ENCODE assay signal across 8 mouse cellular contexts in the genomic region with DNA sequence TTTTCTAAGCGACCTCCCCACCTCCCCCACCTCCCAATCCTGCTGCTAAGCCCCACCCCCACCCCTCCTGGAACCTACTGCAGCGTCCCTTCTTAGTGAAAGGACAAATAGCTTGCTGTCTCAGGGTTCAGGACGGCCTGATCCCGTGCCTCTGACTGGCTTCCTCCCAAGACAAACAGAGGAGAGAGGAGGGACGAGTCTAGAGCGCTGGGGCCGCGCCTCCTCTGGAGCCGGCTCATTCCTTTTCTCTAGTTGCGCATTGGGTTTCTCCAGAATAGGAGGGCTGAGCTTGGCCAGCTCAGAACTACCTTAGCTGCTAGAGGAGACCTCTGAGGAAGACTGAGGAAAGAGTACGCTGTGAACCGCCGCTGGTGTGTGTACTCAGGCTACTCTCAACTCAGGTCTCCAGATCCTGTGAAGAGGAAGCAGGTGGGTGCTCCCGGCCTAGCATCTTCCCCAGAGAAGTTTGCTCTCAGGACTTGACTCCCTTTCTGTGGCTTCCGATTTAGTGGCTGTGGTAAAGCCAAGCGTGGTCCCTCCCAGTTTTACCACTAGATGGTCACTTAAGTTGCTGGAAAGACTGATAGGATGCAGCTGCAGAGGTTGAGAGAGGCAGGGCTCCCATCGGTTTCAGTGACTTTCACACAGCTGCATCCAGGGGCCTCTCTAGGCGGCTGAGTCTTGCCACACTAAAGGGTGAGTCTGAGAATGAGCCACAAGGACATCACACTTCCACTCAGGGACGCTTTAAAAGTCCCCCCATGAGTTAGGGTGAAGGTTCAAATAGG. TPM values are rescaled to one million over a fixed set of nuclear protein-coding genes. Genes with fewer than 3 reads are reported as not detected.
DNase-seq lines count a peak whose midpoint lies in the region; ATAC-seq and TF ChIP-seq lines count a peak whose summit lies in the region.

No protein-coding gene starts in this region.

- no peak overlapping the region for H3K27ac ChIP-seq in heart, embryonic 10.5 days
- peak overlapping the region; percentile 89 for H3K27ac ChIP-seq in cortical plate, adult 2 months (ENCODE audit: insufficient read depth, low read length)
- no peak overlapping the region for H3K27ac ChIP-seq in kidney, embryonic 16.5 days (ENCODE audit: low read length)

- no peak overlapping the region for H3K4me3 ChIP-seq in heart, embryonic 10.5 days
- peak overlapping the region; percentile 24; the same call in 1 of the 2 replicates for H3K4me3 ChIP-seq in cortical plate, adult 2 months (ENCODE audit: insufficient read depth, low read length)
- H3K4me3 ChIP-seq in kidney, embryonic 16.5 days (ENCODE audit: low read length): no peak overlapping the region

- no peak overlapping the region for H3K9ac ChIP-seq in kidney, embryonic 16.5 days (replicated peaks; ENCODE audit: low read length)

- peaks cover 73% of the 10 kb centered on the region for H3K27me3 ChIP-seq in heart, embryonic 10.5 days (ENCODE audit: insufficient read depth, poor library complexity, severe bottlenecking)
- H3K27me3 ChIP-seq in kidney, embryonic 16.5 days (ENCODE audit: insufficient read depth, low read length): peaks cover 37% of the 10 kb centered on the region

- 18% methylated on average over 19 of the region's 19 CpGs for WGBS in heart, embryonic 10.5 days
- 16% methylated on average over 19 of the region's 19 CpGs for WGBS in kidney, embryonic 16.5 days

- no peaks in the 10 kb centered on the region for H3K36me3 ChIP-seq in heart, embryonic 10.5 days
- H3K36me3 ChIP-seq in kidney, embryonic 16.5 days (ENCODE audit: insufficient read depth, low read length): no peaks in the 10 kb centered on the region

- no peak for TF ChIP-seq CTCF in cortical plate, adult 2 months (IDR thresholded peaks at IDR 0.05; ENCODE audit: extremely low read depth, insufficient read depth, low read length)

- H3K4me2 ChIP-seq in kidney, embryonic 16.5 days (replicated peaks; ENCODE audit: low read depth, low read length): no peak overlapping the region

- peak; percentile 95 for DNase-seq in heart, adult 11 months
- no peak for DNase-seq in heart, embryonic 10.5 days (ENCODE audit: low spot score)
- peak; percentile 63 for DNase-seq in ES-CJ7 (ENCODE audit: low read depth, low spot score)
- peak; percentile 82 for DNase-seq in lung, postnatal 10 days
- DNase-seq in T-cell, adult 2 months (ENCODE audit: low spot score): no peak
- DNase-seq in B cell, adult 2 months: no peak

- TF ChIP-seq POLR2A in cortical plate, adult 2 months (IDR thresholded peaks at IDR 0.05; ENCODE audit: extremely low read depth, insufficient read depth, low read length): 0 out of 2 replicates have a peak, but pooled peaks have one; percentile 34

- H3K9me3 ChIP-seq in heart, embryonic 10.5 days: no peaks in the 10 kb centered on the region
- H3K9me3 ChIP-seq in kidney, embryonic 16.5 days (ENCODE audit: low read length): peaks cover 10% of the 10 kb centered on the region; the same call in 1 of the 2 replicates

- peak; percentile 63 for ATAC-seq in kidney, embryonic 16.5 days (ENCODE audit: low FRiP score, low TSS enrichment)

- H3K4me1 ChIP-seq in heart, embryonic 10.5 days: peaks cover 6% of the 10 kb centered on the region; the same call in 1 of the 2 replicates
- no peaks in the 10 kb centered on the region for H3K4me1 ChIP-seq in cortical plate, adult 2 months (ENCODE audit: control insufficient read depth, insufficient read depth, low read length)
- H3K4me1 ChIP-seq in kidney, embryonic 16.5 days (ENCODE audit: insufficient read depth, low read length): peaks cover 3% of the 10 kb centered on the region; the same call in 1 of the 2 replicates

RNA-seq across cellular contexts. Expression of a gene that starts 3.4 kb away (rescaled TPM):
- 0.07 and 0.08 TPM in 2 replicates for polyA plus RNA-seq in heart, embryonic 10.5 days (2016; fragmentation: Nextera tagmentation; extraction: Ambion mirVana)
- 38.5 and 52.4 TPM in 2 replicates for polyA plus RNA-seq in cortical plate, adult 2 months (2012; rRNA removed)
- 0.13 and 0.16 TPM in 2 replicates for polyA plus RNA-seq in kidney, embryonic 16.5 days (2015; fragmentation: Nextera tagmentation; extraction: Ambion mirVana)

RNA-seq across cellular contexts. Expression of a gene that starts 12.1 kb away (rescaled TPM):
- polyA plus RNA-seq in heart, embryonic 10.5 days (2016; fragmentation: Nextera tagmentation; extraction: Ambion mirVana): 28.5 and 47.0 TPM in 2 replicates
- 14.1 and 14.3 TPM in 2 replicates for polyA plus RNA-seq in cortical plate, adult 2 months (2012; rRNA removed)
- 35.2 and 42.8 TPM in 2 replicates for polyA plus RNA-seq in kidney, embryonic 16.5 days (2015; fragmentation: Nextera tagmentation; extraction: Ambion mirVana)

RNA-seq across cellular contexts. Expression of a gene that starts 27.5 kb away (rescaled TPM):
- 143 and 148 TPM in 2 replicates for polyA plus RNA-seq in heart, embryonic 10.5 days (2016; fragmentation: Nextera tagmentation; extraction: Ambion mirVana)
- 93.2 and 94.3 TPM in 2 replicates for polyA plus RNA-seq in cortical plate, adult 2 months (2012; rRNA removed)
- 181 and 190 TPM in 2 replicates for polyA plus RNA-seq in kidney, embryonic 16.5 days (2015; fragmentation: Nextera tagmentation; extraction: Ambion mirVana)

RNA-seq across cellular contexts. Expression of a gene that starts 30.8 kb away (rescaled TPM):
- 0.05 TPM in 1 of 2 replicates, not detected in the other for polyA plus RNA-seq in heart, embryonic 10.5 days (2016; fragmentation: Nextera tagmentation; extraction: Ambion mirVana)
- polyA plus RNA-seq in cortical plate, adult 2 months (2012; rRNA removed): 378 and 380 TPM in 2 replicates
- polyA plus RNA-seq in kidney, embryonic 16.5 days (2015; fragmentation: Nextera tagmentation; extraction: Ambion mirVana): 0.10 TPM in 1 of 2 replicates, not detected in the other

RNA-seq across cellular contexts. Expression of a gene that starts 47.3 kb away (rescaled TPM):
- 0.14 TPM in 1 of 2 replicates, not detected in the other for polyA plus RNA-seq in heart, embryonic 10.5 days (2016; fragmentation: Nextera tagmentation; extraction: Ambion mirVana)
- not detected in 2 replicates for polyA plus RNA-seq in cortical plate, adult 2 months (2012; rRNA removed)
- not detected in 2 replicates for polyA plus RNA-seq in kidney, embryonic 16.5 days (2015; fragmentation: Nextera tagmentation; extraction: Ambion mirVana)

Comparison
In these comparisons a context has a peak if more than half of its experiments do, and no peak if none do; other contexts are left out.
1. DNase-seq: peak in heart, adult 11 months (single experiment), ES-CJ7 (single experiment) and lung, postnatal 10 days (single experiment); none in heart, embryonic 10.5 days (single experiment), T-cell, adult 2 months (single experiment) and B cell, adult 2 months (0 of 2).
2. RNA of a gene that starts 3.4 kb away (polyA plus RNA-seq): 38.5 to 52.4 TPM in cortical plate, adult 2 months; 0.13 to 0.16 TPM in kidney, embryonic 16.5 days and 0.07 to 0.08 TPM in heart, embryonic 10.5 days; every median in the first group is over 10 times any median in the second.